Mouse (Mus musculus) ES-E14 (cell line): ENCODE measurements around the gene Shb. TPM values are rescaled to one million over a fixed set of nuclear protein-coding genes. Genes with fewer than 3 reads are reported as not detected.

Experiments used
- DNase-seq: peaks from one replicate; pipeline ENCODE4 v3.0.0-alpha.2; 2013; ENCODE audit warnings: low read depth, low spot score
- H3K27ac ChIP-seq: 2 replicates; pipeline ENCODE4 v1.5.1; 2012; ENCODE audit warnings: low read depth, mild to moderate bottlenecking, low read length, moderate library complexity, mixed read lengths; ENCODE audit not compliant: poor library complexity, insufficient read depth, severe bottlenecking
- H3K36me3 ChIP-seq: 2 replicates; pipeline ENCODE4 v1.6.1; 2012; ENCODE audit warnings: mild to moderate bottlenecking, low read length, moderate library complexity, mixed read lengths; ENCODE audit not compliant: control insufficient read depth, poor library complexity, insufficient read depth, severe bottlenecking
- H3K4me1 ChIP-seq, 2 experiments: fragments of 150-350 bp in 1 of 2; sonication (generic) in 1 of 2; 2 replicates each; pipeline ENCODE4 v1.6.1; 2012; ENCODE audit warnings: low read length in 2 of 2, mild to moderate bottlenecking in 1 of 2, mixed read lengths in 1 of 2; ENCODE audit not compliant: control insufficient read depth in 2 of 2, insufficient read depth in 2 of 2, poor library complexity in 1 of 2
- H3K4me3 ChIP-seq, 2 experiments: fragments of 150-350 bp in 1 of 2; sonication (generic) in 1 of 2; 2 replicates each; pipeline ENCODE4 v1.5.1; 2012; ENCODE audit warnings: low read length in 2 of 2, low read depth in 1 of 2, mild to moderate bottlenecking in 1 of 2, mixed read lengths in 1 of 2; ENCODE audit not compliant: insufficient read depth in 1 of 2, poor library complexity in 1 of 2, severe bottlenecking in 1 of 2
- H3K9ac ChIP-seq: 2 replicates; pipeline ENCODE4 v1.6.1; 2012; ENCODE audit warnings: low read depth, mild to moderate bottlenecking, low read length, mixed read lengths; ENCODE audit not compliant: poor library complexity, insufficient read depth, severe bottlenecking
- H3K9me3 ChIP-seq: fragments of 150-350 bp; sonication (generic); 2 replicates; pipeline ENCODE4 v1.6.1; 2012; ENCODE audit warnings: low read depth, mild to moderate bottlenecking, low read length; ENCODE audit not compliant: control insufficient read depth, insufficient read depth
- CHD2 ChIP-seq: IDR thresholded peaks from 2 replicates; pipeline ENCODE4 v1.6.1; 2014; ENCODE audit warnings: mild to moderate bottlenecking, low read depth, low read length, inconsistent platforms
- HCFC1 ChIP-seq: IDR thresholded peaks from 2 replicates; pipeline ENCODE4 v1.6.1; 2012; ENCODE audit warnings: low read length, inconsistent platforms, borderline replicate concordance; ENCODE audit not compliant: insufficient read depth
- MAFK ChIP-seq: IDR thresholded peaks from 2 replicates; pipeline ENCODE4 v1.6.1; 2014; ENCODE audit warnings: mild to moderate bottlenecking, low read depth, low read length, inconsistent platforms; ENCODE audit not compliant: insufficient read depth
- ZC3H11A ChIP-seq: IDR thresholded peaks from 2 replicates; pipeline ENCODE4 v1.6.1; 2012; ENCODE audit warnings: low read depth, mild to moderate bottlenecking, inconsistent platforms, low read length, borderline replicate concordance
- ZNF384 ChIP-seq: IDR thresholded peaks from 2 replicates; pipeline ENCODE4 v1.6.1; 2012; ENCODE audit warnings: low read depth, low read length, inconsistent platforms
- in situ Hi-C, 2 experiments: fragments of 600-800 bp; cut with MboI; formaldehyde crosslinking; loops; one replicate each; pipeline ENCODE4 v1.15.1; 2025; ENCODE audit warnings: low sequenced_read_pairs in 2 of 2, inconsistent platforms in 1 of 2; ENCODE audit not compliant: unreplicated experiment in 2 of 2
- total RNA-seq: library from RNA; depleted of rRNA; stranded (reverse); fragments of 300-350 nt; gene quantifications from 2 replicates; pipeline ENCODE4 v1.2.3, GENCODE M21; 2012

The Shb gene
- total RNA-seq, 1 experiment, result 15.9 TPM

- Histone ChIP-seq H3K27ac (no peak overlapping the region; the same call in 1 of the 2 replicates), H3K9me3 (no peaks in the 10 kb centered on the region), H3K4me3 (no peak overlapping the region), H3K36me3 (peaks cover 6% of the 10 kb centered on the region; the same call in 1 of the 2 replicates), H3K9ac (no peak overlapping the region), H3K4me1 (peaks cover 0 to 8% of the 10 kb centered on the region in 2 experiments; a peak in 3 of 4 replicates)
- in situ Hi-C loops, result no loop called here
- no peak for TF ChIP-seq ZC3H11A
- TF ChIP-seq HCFC1, result no peak
- no peak for TF ChIP-seq ZNF384
- no peak for TF ChIP-seq MAFK
- no peak for TF ChIP-seq CHD2
- DNase-seq, result no peak
Measured at GRCm38 (mm10) chr4:45464941-45465340, 67.3 kb downstream of the Shb start.

- no peaks in the 10 kb centered on the region for H3K9me3 ChIP-seq
- DNase-seq, result no peak
- H3K4me1 ChIP-seq, result peaks cover 0 to 8% of the 10 kb centered on the region in 2 experiments; a peak in 3 of 4 replicates
- no peak overlapping the region for H3K9ac ChIP-seq
- in situ Hi-C loops, result no loop called here
- H3K27ac ChIP-seq, result no peak overlapping the region
- peaks cover 6% of the 10 kb centered on the region; the same call in 1 of the 2 replicates for H3K36me3 ChIP-seq
- H3K4me3 ChIP-seq, result no peak overlapping the region
- no peak for TF ChIP-seq CHD2
- no peak for TF ChIP-seq ZNF384
- TF ChIP-seq ZC3H11A, result no peak
- TF ChIP-seq MAFK, result no peak
- no peak for TF ChIP-seq HCFC1
Measured at GRCm38 (mm10) chr4:45464528-45464927, 67.7 kb downstream of the Shb start.

- no peak overlapping the region for H3K27ac ChIP-seq
- TF ChIP-seq ZNF384 (no peak), ZC3H11A (no peak), CHD2 (no peak), HCFC1 (no peak)
- H3K9ac ChIP-seq, result no peak overlapping the region
- H3K4me3 ChIP-seq, result no peak overlapping the region
- in situ Hi-C loops, result no loop called here
- no peak for DNase-seq
- H3K36me3 ChIP-seq, result peaks cover 6% of the 10 kb centered on the region; the same call in 1 of the 2 replicates
- H3K4me1 ChIP-seq, result peaks cover 0 to 8% of the 10 kb centered on the region in 2 experiments; a peak in 3 of 4 replicates
- H3K9me3 ChIP-seq, result no peaks in the 10 kb centered on the region
Measured at GRCm38 (mm10) chr4:45464123-45464522, 68.1 kb downstream of the Shb start.

- H3K9me3 ChIP-seq, result no peaks in the 10 kb centered on the region
- no peak overlapping the region for H3K4me3 ChIP-seq
- peaks cover 0 to 8% of the 10 kb centered on the region in 2 experiments; a peak in 3 of 4 replicates for H3K4me1 ChIP-seq
- DNase-seq, result no peak
- no peak overlapping the region for H3K9ac ChIP-seq
- no peak for TF ChIP-seq HCFC1
- TF ChIP-seq CHD2, result no peak
- TF ChIP-seq ZC3H11A, result no peak
- TF ChIP-seq ZNF384, result no peak
- no peak for TF ChIP-seq MAFK
- no peak overlapping the region for H3K27ac ChIP-seq
- peaks cover 12% of the 10 kb centered on the region; the same call in 1 of the 2 replicates for H3K36me3 ChIP-seq
- in situ Hi-C loops, result no loop called here
Measured at GRCm38 (mm10) chr4:45462628-45463027, 69.6 kb downstream of the Shb start.
